Mouse (Mus musculus): ENCODE measurements around the gene Foxo6. TPM values are rescaled to one million over a fixed set of nuclear protein-coding genes. Genes with fewer than 3 reads are reported as not detected.
A peak's percentile ranks its signal among the peaks of the same experiment; 100 is the strongest.

Gene Foxo6
- polyA plus RNA-seq, 1 experiment from 2014 or later: 0.32 TPM

- 0 out of 2 replicates have a peak overlapping the region, but pooled peaks have one; percentile 55 for H3K27ac ChIP-seq
- peak overlapping the region; percentile 72 for H3K9ac ChIP-seq
- H3K4me1 ChIP-seq: peaks cover 50% of the 10 kb centered on the region
- H3K9me3 ChIP-seq: no peaks in the 10 kb centered on the region
- ATAC-seq (ENCODE audit: insufficient number of reproducible peaks, insufficient read depth, low FRiP score, low TSS enrichment, low read depth): peak; percentile 72; the same call in 1 of the 2 replicates
- H3K4me3 ChIP-seq: peak overlapping the region; percentile 52
- 5% methylated on average over 6 of the region's 6 CpGs for WGBS
- peak overlapping the region; percentile 93 for H3K4me2 ChIP-seq
- H3K36me3 ChIP-seq: no peaks in the 10 kb centered on the region
- H3K27me3 ChIP-seq: peaks cover 87% of the 10 kb centered on the region
These were observed 4.0 kb downstream of the Foxo6 start for GRCm38 (mm10) chr4:120283141-120283540.

- peak overlapping the region; percentile 28; the same call in 1 of the 2 replicates for H3K27ac ChIP-seq
- H3K4me2 ChIP-seq: peak overlapping the region; percentile 93
- H3K4me3 ChIP-seq: peak overlapping the region; percentile 52
- peaks cover 87% of the 10 kb centered on the region for H3K27me3 ChIP-seq
- WGBS: 1% methylated on average over 47 of the region's 47 CpGs
- H3K36me3 ChIP-seq: no peaks in the 10 kb centered on the region
- peaks cover 48% of the 10 kb centered on the region for H3K4me1 ChIP-seq
- H3K9ac ChIP-seq: peak overlapping the region; percentile 72
- peak; percentile 18; the same call in 1 of the 2 replicates for ATAC-seq (ENCODE audit: insufficient number of reproducible peaks, insufficient read depth, low FRiP score, low TSS enrichment, low read depth)
- H3K9me3 ChIP-seq: no peaks in the 10 kb centered on the region
These were observed 4.5 kb downstream of the Foxo6 start for GRCm38 (mm10) chr4:120282568-120283091.

DNA sequence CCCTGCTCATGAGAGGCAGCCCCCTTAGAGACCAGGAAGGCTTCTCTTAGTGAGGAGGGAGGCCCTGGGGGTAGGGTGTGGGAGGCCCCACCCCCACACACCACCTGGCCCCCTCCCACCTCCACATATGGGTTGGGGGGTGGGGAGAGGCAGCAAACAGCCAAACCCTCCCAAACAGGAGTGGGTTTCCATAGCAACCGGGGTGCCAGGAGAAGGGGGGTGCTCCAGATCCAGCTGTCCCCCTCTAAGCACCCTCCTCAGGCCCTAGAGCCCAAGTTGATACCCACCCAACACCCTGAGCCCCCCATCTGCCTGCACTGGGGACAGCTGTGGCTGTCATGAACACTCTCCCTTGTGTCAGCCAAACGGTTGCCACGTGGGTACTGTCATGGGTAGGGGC, 6.1 kb downstream of the Foxo6 start:
- no peak overlapping the region for H3K9ac ChIP-seq
- no peak overlapping the region for H3K27ac ChIP-seq
- no peaks in the 10 kb centered on the region for H3K9me3 ChIP-seq
- no peak overlapping the region for H3K4me2 ChIP-seq
- H3K27me3 ChIP-seq: peaks cover 86% of the 10 kb centered on the region
- WGBS: 58% methylated on average over 3 of the region's 3 CpGs
- no peak overlapping the region for H3K4me3 ChIP-seq
- peaks cover 43% of the 10 kb centered on the region for H3K4me1 ChIP-seq
- no peak for ATAC-seq (ENCODE audit: insufficient number of reproducible peaks, insufficient read depth, low FRiP score, low TSS enrichment, low read depth)
- no peaks in the 10 kb centered on the region for H3K36me3 ChIP-seq

DNA sequence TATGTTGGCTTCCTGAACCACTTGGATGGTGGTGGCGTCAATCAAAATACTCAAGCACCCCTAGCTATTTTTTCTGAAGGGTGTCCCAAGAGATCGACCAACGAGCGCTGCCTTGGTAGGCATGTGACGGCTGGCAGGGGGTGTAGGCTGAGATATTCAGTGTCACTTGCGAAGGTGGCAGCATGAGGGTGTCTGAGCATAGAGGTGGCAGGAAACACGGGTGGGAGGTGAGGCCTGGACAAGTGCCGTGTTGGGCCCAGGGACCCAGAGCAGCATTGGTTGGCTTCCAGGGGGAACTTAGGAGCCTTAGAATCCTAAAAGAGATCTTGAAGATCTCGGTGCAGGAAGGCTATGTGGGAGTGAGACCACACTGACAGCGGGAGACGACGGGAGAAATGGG, 6.7 kb downstream of the Foxo6 start:
- 86% methylated on average over 12 of the region's 12 CpGs for WGBS
- H3K36me3 ChIP-seq: no peaks in the 10 kb centered on the region
- no peak overlapping the region for H3K4me3 ChIP-seq
- H3K27me3 ChIP-seq: peaks cover 86% of the 10 kb centered on the region
- H3K27ac ChIP-seq: no peak overlapping the region
- H3K9me3 ChIP-seq: no peaks in the 10 kb centered on the region
- no peak for ATAC-seq (ENCODE audit: insufficient number of reproducible peaks, insufficient read depth, low FRiP score, low TSS enrichment, low read depth)
- H3K4me1 ChIP-seq: peaks cover 39% of the 10 kb centered on the region
- no peak overlapping the region for H3K4me2 ChIP-seq
- no peak overlapping the region for H3K9ac ChIP-seq

GRCm38 (mm10) chr4:120277255-120277928, 9.8 kb downstream of the Foxo6 start:
- no peak overlapping the region for H3K4me3 ChIP-seq
- H3K9ac ChIP-seq: no peak overlapping the region
- H3K27ac ChIP-seq: no peak overlapping the region
- peak; percentile 22; the same call in 1 of the 2 replicates for ATAC-seq (ENCODE audit: insufficient number of reproducible peaks, insufficient read depth, low FRiP score, low TSS enrichment, low read depth)
- WGBS: 38% methylated on average over 4 of the region's 4 CpGs
- H3K4me2 ChIP-seq: no peak overlapping the region
- no peaks in the 10 kb centered on the region for H3K36me3 ChIP-seq
- peaks cover 23% of the 10 kb centered on the region for H3K4me1 ChIP-seq
- peaks cover 81% of the 10 kb centered on the region for H3K27me3 ChIP-seq
- H3K9me3 ChIP-seq: no peaks in the 10 kb centered on the region

- no peak overlapping the region for H3K4me2 ChIP-seq
- no peak overlapping the region for H3K4me3 ChIP-seq
- H3K27me3 ChIP-seq: peaks cover 80% of the 10 kb centered on the region
- no peaks in the 10 kb centered on the region for H3K9me3 ChIP-seq
- H3K4me1 ChIP-seq: peaks cover 26% of the 10 kb centered on the region
- H3K36me3 ChIP-seq: no peaks in the 10 kb centered on the region
- no peak for ATAC-seq (ENCODE audit: insufficient number of reproducible peaks, insufficient read depth, low FRiP score, low TSS enrichment, low read depth)
- WGBS: 70% methylated on average over 9 of the region's 9 CpGs
- no peak overlapping the region for H3K9ac ChIP-seq
- H3K27ac ChIP-seq: no peak overlapping the region
These were observed 11.7 kb downstream of the Foxo6 start for GRCm38 (mm10) chr4:120275487-120275886.

DNA sequence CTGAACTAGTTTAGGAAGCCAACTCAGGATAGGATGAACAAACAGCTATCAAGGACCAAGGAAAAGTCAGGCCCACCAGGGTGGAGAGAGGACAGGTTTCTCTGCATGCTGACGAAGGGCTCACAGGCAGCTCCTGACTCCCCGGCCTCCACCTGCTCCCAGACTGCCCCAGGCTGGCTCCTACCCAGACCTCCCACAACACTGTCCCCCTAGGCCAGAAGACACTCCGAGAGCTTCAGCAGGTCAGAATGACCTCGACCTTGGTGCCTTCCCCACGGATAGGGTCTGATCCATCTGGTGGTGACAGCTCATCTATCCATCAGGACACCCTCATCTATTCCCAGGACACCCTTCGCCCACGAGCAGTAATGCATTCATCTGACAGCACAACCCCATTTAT, 13.6 kb downstream of the Foxo6 start:
- H3K4me3 ChIP-seq: no peak overlapping the region
- ATAC-seq (ENCODE audit: insufficient number of reproducible peaks, insufficient read depth, low FRiP score, low TSS enrichment, low read depth): no peak
- no peak overlapping the region for H3K9ac ChIP-seq
- no peak overlapping the region for H3K27ac ChIP-seq
- no peaks in the 10 kb centered on the region for H3K9me3 ChIP-seq
- H3K4me2 ChIP-seq: no peak overlapping the region
- 61% methylated on average over 7 of the region's 7 CpGs for WGBS
- peaks cover 45% of the 10 kb centered on the region for H3K4me1 ChIP-seq
- H3K27me3 ChIP-seq: peaks cover 80% of the 10 kb centered on the region
- no peaks in the 10 kb centered on the region for H3K36me3 ChIP-seq

DNA sequence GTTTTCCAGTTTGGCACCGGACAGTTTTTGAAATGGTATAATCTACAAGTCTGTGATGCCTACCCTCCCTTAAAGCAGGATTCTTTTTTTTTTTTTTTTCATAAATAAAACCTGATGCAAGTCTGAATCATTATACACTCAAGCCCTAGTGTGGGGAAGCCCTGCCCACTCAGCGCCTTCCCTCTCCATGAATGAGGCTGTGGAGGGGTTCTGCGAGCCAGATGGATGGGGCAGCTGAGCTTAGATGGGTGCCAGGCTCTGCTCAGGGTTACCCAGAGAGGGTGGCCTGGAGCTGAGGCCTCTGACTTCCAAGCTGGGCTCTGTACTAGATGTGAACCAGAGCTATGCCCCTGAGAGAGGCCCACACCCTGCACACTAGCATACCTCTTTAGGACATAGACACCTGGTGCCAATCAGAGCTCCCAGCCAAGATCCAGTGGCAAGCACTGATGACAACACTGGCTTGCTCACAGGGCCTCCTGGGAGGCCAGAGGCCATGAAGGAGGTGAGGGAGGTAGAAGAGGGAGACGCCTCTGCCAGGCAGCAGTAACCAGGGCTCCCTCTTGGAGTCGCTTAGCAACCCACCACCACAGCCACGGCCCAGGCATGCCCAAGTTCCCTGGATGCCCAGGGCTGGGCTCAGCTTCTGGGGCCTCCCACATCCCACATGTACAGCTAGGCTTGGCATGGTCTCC, 15.1 kb downstream of the Foxo6 start:
- no peaks in the 10 kb centered on the region for H3K9me3 ChIP-seq
- H3K9ac ChIP-seq: no peak overlapping the region
- H3K27me3 ChIP-seq: peaks cover 93% of the 10 kb centered on the region
- H3K36me3 ChIP-seq: no peaks in the 10 kb centered on the region
- no peak overlapping the region for H3K4me2 ChIP-seq
- WGBS: 58% methylated on average over 6 of the region's 6 CpGs
- H3K4me1 ChIP-seq: peaks cover 53% of the 10 kb centered on the region
- no peak overlapping the region for H3K27ac ChIP-seq
- ATAC-seq (ENCODE audit: insufficient number of reproducible peaks, insufficient read depth, low FRiP score, low TSS enrichment, low read depth): no peak
- H3K4me3 ChIP-seq: no peak overlapping the region

- Histone ChIP-seq H3K36me3 (no peaks in the 10 kb centered on the region), H3K27me3 (peaks cover 94% of the 10 kb centered on the region), H3K4me3 (no peak overlapping the region), H3K4me1 (peaks cover 55% of the 10 kb centered on the region), H3K4me2 (no peak overlapping the region), H3K9me3 (no peaks in the 10 kb centered on the region), H3K27ac (no peak overlapping the region), H3K9ac (no peak overlapping the region)
- 57% methylated on average over 8 of the region's 8 CpGs for WGBS
- no peak for ATAC-seq (ENCODE audit: insufficient number of reproducible peaks, insufficient read depth, low FRiP score, low TSS enrichment, low read depth)
These were observed 15.9 kb downstream of the Foxo6 start for GRCm38 (mm10) chr4:120271208-120271607.

GRCm38 (mm10) chr4:120270937-120271199, 16.3 kb downstream of the Foxo6 start:
- ATAC-seq (ENCODE audit: insufficient number of reproducible peaks, insufficient read depth, low FRiP score, low TSS enrichment, low read depth): no peak
- Histone ChIP-seq H3K4me1 (peaks cover 55% of the 10 kb centered on the region), H3K36me3 (no peaks in the 10 kb centered on the region), H3K27me3 (peaks cover 94% of the 10 kb centered on the region), H3K9me3 (no peaks in the 10 kb centered on the region), H3K27ac (no peak overlapping the region), H3K9ac (no peak overlapping the region), H3K4me3 (no peak overlapping the region), H3K4me2 (no peak overlapping the region)
- WGBS: 20% methylated on average over 4 of the region's 4 CpGs

- no peak overlapping the region for H3K4me3 ChIP-seq
- H3K9ac ChIP-seq: no peak overlapping the region
- WGBS: 54% methylated on average over 4 of the region's 4 CpGs
- no peaks in the 10 kb centered on the region for H3K36me3 ChIP-seq
- no peak overlapping the region; the same call in 1 of the 2 replicates for H3K4me2 ChIP-seq
- H3K4me1 ChIP-seq: peaks cover 55% of the 10 kb centered on the region
- H3K27me3 ChIP-seq: peaks cover 94% of the 10 kb centered on the region
- ATAC-seq (ENCODE audit: insufficient number of reproducible peaks, insufficient read depth, low FRiP score, low TSS enrichment, low read depth): no peak
- H3K27ac ChIP-seq: no peak overlapping the region
- no peaks in the 10 kb centered on the region for H3K9me3 ChIP-seq
These were observed 16.8 kb downstream of the Foxo6 start for GRCm38 (mm10) chr4:120270148-120270936.
